Mouse (Mus musculus) neutrophil, adult 5-6 weeks (primary cell): ENCODE results near the gene Mmp10. TPM values are rescaled to one million over a fixed set of nuclear protein-coding genes. Genes with fewer than 3 reads are reported as not detected.
A peak's percentile ranks its signal among the peaks of the same experiment; 100 is the strongest.

ENCODE experiments used
- ATAC-seq: fragments of 151-379, 151-347 bp; 2 replicates; pipeline ENCODE4 v1.8.0; 2017; ENCODE audit warnings: mild to moderate bottlenecking, moderate TSS enrichment; ENCODE audit not compliant: insufficient number of reproducible peaks, poor library complexity, low FRiP score, severe bottlenecking; ENCODE audit errors: extremely low read depth
- total RNA-seq: library from RNA; stranded (forward); fragments of 200-1000 nt; gene quantifications from 2 replicates; pipeline ENCODE4 v1.2.3, GENCODE M21; 2017

Gene Mmp10
- not detected in 2 replicates for total RNA-seq

DNA sequence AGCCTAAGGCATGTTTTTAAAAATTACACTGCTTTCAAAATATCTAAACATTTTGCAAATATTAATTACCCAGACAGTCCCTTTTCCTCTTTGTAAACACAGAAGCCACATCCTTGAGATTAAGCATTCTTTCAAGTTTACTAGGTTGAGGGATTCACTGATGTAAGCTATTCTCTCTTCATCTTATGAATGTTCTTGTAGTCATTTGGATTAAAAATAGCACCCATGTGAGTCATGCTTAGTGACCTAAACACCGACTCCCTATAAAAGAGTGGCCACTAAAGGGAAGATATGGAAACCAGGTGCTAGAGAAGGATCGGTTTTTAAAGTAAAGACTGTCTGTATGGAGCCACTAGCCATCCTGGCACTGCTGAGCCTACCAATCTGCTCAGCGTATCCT lies at the start of gene Mmp10:
TSS of gene Mmp10 (plus strand) at position 302 of the 400 bp plus-strand sequence.
- no peak for ATAC-seq

DNA sequence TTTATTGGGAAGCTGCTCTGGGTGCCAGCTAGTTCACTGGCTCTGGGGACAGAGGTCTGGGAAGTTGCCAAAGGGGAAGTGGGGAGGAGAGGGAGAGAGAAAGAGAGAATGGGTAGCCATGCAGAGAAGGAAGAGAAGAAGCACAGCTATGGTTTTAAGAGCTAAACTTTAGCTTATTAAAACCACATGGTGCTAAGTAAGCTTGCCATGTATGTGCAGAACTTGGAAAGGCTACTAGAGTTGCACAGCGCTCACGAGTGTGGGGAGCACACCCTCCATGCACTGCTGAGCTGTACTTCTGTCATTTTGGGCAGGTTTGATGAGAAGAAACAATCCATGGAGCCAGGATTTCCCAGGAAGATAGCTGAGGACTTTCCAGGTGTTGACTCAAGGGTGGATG lies 48.9 kb upstream of the Mmp10 start:
- no peak for ATAC-seq

DNA sequence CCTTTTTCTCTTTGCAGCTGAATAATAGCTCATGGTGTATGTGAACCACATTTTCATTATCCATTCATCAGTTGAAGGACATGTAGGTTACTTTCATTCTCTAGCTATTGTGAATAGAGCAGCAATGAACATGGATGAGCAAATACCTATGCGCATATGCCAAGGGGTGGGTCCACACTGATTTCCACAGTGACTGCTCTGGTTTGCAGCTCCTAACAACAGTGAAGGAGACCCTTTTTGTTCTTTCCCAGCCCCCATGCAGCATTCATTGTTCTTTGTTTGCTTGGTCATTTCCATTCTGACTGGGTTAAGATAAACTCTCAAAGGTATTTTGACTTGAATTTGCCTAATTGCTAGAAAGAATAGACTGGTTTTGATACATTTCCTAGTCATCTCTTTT lies 31.9 kb upstream of the Mmp10 start:
- ATAC-seq: no peak

DNA sequence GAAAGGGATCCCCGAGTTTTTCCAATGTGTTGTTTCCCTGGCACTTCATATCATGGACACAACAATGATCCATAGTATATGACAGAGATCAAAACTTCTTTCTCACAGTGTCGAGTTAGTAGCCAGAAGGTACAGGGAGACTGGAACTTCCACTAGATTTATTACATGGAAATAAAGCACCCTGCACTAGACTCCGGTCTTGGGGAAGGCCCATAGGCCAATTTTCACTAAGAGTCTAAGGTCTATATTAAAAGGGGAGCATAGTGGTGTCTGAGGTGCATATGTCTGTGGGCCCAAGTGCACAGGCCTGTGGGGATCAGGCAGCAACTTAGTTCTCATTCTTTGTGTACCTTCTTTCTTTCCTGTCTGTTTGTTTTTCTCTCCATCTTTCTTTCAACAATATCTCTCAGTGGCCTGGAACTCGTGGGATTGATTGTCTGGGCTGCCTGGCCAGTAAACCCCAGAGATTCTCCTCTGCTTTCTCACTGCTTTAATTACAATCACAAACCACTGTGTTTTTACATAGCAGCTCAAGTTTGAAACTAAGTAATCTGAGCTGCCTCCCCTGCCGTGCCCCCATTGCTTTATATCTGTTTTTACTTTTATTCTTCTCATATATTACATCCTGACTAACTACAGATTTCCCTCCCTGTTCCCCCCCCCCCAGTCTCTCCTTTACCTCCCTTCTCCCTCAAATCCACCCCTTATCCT lies 18.3 kb upstream of the Mmp10 start:
- ATAC-seq: no peak

DNA sequence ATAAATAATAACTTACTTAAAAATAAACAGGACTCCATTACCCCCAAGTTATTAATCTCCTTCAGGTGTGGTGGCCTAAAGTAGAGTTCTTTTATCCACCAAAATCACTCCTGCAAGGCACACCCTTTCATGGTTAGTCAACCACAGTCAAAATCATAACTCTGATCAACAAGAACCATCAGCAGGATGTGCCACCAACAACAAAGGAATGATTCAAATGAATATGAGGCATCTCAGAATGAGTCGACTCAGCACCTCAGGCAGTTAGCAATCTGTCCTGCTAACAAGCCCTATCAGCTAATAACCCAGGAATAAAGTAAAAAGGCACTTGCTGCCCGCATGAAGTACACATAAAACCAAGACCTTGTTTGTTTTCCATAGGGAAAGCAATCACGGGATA lies 1.0 kb upstream of the Mmp10 start:
- no peak for ATAC-seq

DNA sequence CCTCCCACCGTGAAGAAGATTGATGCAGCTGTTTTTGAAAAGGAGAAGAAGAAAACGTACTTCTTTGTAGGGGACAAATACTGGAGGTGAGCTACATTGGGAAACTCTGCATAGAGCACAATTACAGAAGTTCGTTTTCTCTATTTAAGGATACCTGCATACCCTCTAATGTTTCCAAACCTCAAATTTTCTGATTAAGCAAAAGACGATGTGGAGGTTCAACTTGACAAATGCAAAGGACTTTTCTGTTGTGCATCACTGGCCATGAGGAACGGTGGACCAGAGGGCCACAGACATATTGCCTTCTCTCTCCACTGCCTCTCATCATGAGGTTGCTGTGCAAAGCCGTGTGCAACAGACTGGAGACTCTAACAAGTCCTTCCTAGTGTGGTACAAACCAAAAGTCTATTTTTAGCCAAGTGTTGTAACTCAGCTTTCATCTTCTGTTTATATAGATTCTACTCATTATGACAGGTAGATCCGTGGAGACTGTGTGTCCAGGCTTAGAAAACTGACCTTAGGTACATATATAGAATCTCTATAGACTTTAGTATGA lies 5.2 kb downstream of the Mmp10 start:
- no peak for ATAC-seq

DNA sequence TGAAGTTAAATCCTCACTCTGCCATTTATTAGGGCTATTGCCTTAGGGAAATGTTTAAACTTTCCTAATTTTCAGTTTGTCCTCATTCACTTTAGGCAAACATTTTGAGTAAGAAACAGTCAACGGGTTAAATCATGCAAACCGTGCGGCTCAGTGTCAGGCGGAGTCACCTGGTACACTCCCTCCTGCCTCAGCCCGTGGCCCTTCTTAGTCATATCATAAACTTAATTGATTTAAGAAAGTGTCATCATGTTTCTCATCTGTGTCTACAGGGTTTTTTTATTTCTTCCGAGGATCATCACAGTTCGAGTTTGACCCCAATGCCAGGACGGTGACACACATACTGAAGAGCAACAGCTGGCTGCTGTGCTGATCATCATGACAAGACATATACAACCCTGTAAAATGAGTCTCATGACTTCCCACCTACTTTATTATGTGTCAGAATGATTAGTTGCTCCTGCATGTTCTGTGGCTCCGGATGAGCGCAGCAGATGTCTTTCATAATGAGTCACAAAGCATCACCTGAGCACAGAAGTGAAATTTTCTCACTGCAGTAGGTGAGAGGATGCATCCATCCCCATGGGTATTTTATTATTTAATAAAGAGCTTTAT lies 7.6 kb downstream of the Mmp10 start:
- ATAC-seq: no peak

DNA sequence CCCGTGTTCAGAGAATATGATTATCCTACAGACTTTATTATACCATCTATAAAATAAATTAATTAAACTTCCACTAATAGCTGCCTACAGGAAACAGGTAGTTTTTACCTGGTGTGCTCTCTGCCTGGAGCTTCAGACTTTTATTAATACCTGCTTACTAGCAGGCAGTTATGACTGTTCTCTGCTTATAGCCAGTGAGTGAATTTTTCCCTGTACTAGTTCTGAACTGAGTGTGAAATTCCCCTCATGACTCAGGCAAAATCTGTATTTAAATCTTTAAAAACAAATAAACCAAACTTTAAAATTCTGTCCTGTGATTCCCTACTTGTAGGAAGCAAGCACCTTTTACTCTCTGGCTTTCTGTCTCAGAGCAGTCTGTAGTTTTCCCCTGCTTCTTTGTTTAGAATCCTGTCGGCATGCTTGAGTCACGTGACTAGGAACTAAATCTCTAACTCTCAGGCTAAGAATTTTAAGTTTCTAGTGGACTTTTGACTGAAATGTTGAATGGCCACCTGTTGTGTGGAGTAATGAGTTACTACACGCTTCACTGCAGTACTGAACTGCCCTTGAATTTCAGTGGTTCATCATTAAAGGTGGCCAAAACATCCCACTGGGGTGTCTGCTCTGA lies 15.9 kb downstream of the Mmp10 start:
- ATAC-seq: no peak

DNA sequence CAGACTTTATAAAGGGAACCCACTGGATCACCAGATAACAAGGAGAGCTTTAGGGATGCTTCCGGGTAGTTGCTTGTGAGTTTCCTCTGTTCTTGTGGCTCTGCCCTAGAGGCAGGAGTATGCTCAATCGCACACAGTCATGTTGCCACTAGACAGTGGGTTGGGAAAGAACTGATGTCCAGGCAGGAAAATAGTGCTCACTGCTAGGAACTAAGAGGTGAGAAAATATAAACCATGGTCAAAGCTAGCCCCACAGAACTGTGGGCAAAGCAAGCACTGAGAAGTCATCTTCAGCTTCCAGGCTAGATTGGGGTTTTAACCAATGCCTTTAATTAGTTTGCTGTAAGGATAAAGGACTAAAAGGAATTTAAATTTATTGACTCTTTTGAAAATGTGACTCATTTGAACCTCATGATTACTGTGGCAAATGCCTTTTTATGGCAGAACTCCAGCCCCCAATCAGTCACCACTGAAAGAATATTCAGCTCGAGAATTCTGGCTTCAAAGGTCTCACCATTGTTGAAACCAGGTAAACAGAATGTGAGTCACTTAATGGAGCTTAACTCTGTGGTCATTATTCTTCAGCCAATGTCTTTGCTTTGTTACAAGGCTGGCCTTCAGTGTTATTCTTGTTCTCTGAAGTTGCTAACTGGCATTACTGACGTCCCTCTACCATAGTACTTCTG lies 24.2 kb downstream of the Mmp10 start:
- ATAC-seq: no peak

DNA sequence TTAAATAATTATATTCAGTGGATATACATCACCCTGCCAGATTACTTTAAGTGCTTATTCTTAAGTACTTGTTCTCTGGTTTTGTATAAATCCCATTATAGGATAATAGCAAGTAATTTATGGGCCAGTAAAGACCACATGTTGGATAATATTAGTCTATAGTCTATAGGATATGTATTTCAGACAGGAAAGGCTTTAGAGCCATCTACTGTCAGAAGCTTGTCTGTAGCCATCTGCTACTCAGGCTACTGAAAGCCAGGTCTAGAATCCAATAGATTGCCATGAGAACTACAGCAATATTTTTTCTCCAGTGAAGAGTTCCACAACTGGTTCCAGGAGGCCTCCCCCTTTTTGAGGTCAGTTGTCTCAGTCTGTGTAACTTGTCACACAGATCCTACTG lies 40.6 kb downstream of the Mmp10 start:
- no peak for ATAC-seq

DNA sequence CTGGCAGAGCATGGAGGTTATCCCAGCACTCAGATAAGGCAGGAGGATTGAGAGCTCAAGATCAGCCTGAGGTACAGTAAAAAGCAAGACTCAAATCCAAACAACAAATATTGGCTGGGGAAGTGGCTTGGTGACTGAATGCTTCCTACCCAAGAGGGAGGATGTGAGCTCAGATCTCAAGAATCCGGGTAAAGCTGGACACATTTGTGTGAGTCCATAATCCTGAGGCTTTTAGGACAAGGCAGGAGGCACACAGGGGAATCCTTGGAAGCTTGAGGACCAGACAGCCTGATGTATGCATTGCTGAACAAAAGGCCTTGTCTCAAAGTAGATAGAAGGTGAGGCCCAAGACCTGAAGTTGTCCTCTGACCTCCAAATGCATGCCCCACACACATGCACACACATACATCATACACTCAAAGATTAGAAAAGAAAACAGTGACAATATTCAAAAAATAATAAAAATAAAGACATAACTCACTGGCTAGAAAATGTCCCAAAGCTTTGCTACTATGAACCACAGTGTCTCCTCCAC lies 42.8 kb downstream of the Mmp10 start:
- ATAC-seq: no peak

DNA sequence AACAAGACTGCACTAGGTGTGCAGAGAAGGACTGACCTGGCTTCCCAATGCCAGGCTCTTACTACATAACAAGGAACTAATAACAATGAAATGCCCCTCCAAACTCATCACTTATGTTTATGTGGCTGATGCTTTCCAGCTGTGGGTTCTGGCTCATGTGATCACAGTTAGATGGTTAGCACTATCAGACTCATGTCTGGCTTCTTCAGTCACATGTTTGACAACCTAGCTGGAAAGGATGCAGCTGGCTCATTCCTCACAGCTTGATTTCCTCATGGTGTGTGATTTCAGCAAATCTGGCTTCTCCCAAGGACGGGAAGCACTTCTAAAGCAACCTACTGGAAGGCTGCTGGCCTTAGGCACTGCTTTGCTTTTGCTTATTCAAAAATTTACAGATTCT lies 43.3 kb downstream of the Mmp10 start:
- ATAC-seq: no peak

DNA sequence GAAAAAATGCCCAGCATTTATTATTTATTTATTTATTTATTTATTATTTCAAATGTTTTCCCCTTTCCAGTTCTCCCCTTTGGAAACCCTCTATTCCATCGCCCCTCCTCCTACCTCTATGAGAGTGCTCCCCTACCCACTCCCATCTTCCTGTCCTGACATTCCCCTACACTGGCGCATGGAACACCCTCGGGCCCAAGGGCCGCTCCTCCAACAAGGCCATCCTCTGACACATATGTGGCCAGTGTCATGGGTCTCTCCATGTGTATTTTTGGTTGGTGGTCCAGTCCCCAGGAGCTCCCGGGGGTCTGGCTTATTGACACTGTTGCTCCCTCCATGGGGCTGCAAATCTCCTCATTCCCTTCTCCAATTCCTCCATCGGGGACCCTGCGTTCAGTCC lies 43.8 kb downstream of the Mmp10 start:
- no peak for ATAC-seq

DNA sequence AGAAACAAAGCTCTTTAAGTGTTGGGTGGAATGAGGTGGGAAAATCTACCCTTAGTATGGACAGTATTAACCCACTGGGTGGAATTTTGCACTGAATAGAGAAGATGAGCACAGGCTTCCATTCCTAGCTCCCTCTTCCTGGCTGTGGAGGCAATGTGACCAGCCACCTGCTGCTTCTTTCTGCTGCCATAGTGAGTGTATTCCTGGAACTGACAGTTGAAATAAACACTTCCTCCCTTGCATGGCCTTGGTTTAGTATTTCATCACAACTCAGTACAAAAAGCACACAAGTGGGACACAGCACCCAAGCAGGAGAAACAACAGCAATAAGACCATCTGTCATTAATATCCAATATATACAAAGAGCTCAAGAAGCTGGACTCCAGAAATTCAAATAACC lies 49.8 kb downstream of the Mmp10 start:
- no peak for ATAC-seq

DNA sequence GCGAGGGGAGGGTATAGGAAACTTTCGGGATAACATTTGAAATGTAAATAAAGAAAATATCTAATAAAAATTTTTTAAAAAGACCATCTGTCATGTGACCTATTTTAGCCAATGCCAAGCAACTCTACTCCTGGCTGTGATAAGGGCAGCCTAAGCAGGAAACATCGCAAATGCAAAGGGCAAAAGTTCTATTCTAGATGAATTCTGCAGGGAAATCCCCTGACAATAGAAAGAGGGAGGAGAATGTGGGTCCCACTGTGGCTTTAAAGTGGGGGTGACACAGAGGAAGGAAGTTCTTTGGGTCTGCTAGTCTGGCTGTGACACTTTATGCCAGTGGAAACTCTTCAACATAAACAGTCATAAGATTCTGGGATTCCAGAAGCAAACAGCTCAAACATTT lies 51.4 kb downstream of the Mmp10 start:
- ATAC-seq: no peak

DNA sequence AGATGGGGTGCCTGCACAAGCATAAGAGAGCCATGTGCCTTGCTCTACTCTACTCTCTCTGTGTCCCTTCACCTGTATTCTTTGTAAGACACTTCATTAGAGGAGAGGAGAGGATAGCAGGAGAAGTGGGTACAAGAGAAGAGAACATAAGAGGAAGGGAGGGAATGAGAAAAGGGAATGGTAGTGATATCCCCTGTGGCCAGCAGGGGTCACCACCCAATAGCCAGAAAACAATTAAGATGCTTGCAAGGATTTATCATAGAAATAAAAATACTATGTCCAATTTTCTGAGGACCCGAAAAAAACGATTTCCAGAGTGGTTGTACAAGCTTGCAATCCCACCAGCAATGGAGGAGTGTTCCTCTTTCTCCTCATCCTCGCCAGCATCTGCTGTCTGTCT lies 52.2 kb downstream of the Mmp10 start:
- ATAC-seq: peak; percentile 55; the same call in 1 of the 2 replicates

DNA sequence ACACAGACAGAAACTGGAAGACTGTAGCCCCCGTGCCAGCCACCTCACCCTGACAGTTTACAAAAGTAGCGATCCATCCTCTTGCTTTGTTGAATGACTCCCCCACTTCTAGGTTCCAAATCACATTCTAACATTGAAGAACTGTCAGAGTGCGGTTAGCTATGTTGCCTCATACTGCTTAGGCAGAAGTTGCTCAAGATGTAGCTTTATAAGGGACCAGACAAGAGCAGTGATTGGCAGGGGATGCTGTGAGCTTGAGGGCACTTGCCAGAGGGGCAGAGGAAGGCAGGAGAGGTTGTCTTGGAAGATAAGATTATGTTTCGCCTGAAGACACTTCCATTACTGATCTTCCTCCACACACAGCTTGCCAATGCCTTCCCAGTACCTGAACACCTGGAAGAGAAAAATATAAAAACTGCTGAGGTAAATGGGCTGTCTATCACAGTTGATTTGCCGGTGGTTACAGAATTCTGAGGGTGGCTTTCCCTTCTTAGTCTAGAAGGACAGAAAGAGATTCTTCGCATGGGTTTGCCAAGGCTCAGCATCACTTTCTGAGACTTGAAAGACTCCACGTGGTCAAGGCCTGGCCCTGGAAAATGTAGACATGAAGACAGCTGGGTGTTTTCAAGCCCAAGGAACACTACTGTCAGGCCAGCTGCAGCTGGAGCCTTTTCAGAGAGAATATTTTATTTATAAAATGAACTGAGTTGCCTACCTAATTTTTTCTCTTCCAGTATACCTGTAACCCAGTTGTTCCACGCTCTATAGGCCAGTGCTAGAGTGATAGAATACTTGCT lies 56.3 kb downstream of the Mmp10 start, which contains the start of gene Mmp8:
TSS of gene Mmp8 (plus strand) at position 236 of the 797 bp plus-strand sequence.
- ATAC-seq: peak; percentile 93
